Mouse (Mus musculus): ENCODE measurements around the gene Slc4a3.

Slc4a3 gene

GRCm38 (mm10) chr1:75545965-75546956 is at the start of gene Slc4a3:
Slc4a3 (plus strand) TSS chr1:75546266.
- no peak for DNase-seq (ENCODE audit: low spot score in 2 of 2)

DNA sequence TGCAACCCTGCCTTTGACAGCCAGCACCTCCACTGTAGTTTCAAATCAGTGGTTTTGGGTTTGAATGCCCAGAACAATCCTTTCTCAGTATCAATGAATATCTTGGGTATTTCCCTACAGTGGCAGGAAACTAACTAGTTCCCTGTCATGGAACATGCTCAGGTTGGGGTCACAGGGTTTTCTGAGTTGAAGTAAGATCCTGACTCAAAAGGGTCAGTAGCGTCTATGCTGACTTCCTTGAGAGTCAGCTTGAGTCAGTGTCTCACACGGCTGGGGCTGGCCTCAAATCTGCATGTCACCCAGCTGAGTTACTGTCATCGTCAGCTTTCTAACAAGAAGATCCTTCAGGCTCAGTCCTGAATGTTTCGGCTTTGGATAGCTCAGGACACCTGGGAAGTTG is 47.2 kb upstream of the Slc4a3 start:
- no peak for DNase-seq (ENCODE audit: low spot score in 2 of 2)

GRCm38 (mm10) chr1:75499441-75499840 is 46.6 kb upstream of the Slc4a3 start:
- no peak for DNase-seq (ENCODE audit: low spot score in 2 of 2)

- DNase-seq (ENCODE audit: low spot score in 2 of 2) = no peak
These were observed 44.2 kb upstream of the Slc4a3 start for GRCm38 (mm10) chr1:75501905-75502304.

- no peak for DNase-seq (ENCODE audit: low spot score in 2 of 2)
These were observed 43.0 kb upstream of the Slc4a3 start for GRCm38 (mm10) chr1:75502945-75503650.

DNA sequence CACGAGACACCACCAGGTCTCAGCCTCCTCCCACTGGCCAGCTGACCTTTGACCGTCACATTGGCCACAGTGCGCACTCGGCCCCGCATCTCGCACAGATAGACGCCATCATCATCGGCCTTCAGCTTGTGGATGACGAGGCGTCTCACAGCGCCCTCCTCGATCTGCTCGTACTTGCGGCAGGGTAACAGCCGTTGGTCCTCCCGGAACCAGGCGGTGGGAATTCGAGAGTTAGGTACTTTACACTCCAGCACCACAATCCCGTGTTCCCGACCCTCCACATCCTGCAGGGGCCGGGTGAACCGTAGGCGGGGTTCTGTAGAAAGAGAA is 42.5 kb upstream of the Slc4a3 start:
- DNase-seq (ENCODE audit: low spot score in 2 of 2) = no peak

- DNase-seq (ENCODE audit: low spot score in 2 of 2) = no peak
These were observed 41.6 kb upstream of the Slc4a3 start for GRCm38 (mm10) chr1:75504256-75505045.

DNA sequence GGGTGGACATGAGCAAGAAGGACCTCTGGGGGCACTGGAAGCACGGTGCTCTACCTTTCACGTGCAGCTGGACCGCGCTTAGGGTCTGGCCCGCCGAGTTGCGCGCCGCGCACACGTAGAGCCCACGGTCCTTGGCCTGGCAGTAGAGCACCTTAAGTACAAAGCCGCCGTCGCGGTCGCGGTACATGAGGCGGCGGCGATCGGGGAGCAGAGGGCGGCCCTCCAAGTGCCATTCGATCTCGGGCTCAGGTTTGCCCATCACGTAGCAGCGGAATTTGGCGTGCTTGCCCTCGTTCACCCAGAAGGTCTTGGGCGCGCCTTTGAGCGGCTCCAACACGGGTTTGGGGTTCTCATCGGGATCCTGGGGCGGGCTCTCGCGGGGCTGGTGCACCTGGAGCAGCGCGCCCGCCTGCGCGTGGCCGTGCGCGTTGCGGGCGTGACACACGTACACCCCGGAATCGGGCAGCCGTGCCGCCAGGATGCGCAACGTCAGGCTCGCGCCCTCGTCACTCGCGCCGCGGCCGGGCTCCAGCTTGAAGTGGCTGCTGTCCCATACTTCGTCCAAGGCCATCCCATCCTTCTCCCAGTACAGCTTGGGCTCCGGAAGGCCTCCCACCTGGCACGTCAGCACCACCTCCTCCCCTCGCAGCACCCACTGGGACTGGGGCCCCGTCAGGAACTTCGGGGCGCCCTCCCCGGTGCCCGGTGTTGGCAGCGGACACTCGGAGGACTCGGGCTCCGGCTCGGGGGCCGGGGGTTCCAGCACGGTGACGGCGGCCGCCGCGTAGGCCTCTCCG is 40.7 kb upstream of the Slc4a3 start:
- no peak for DNase-seq (ENCODE audit: low spot score in 2 of 2)

DNA sequence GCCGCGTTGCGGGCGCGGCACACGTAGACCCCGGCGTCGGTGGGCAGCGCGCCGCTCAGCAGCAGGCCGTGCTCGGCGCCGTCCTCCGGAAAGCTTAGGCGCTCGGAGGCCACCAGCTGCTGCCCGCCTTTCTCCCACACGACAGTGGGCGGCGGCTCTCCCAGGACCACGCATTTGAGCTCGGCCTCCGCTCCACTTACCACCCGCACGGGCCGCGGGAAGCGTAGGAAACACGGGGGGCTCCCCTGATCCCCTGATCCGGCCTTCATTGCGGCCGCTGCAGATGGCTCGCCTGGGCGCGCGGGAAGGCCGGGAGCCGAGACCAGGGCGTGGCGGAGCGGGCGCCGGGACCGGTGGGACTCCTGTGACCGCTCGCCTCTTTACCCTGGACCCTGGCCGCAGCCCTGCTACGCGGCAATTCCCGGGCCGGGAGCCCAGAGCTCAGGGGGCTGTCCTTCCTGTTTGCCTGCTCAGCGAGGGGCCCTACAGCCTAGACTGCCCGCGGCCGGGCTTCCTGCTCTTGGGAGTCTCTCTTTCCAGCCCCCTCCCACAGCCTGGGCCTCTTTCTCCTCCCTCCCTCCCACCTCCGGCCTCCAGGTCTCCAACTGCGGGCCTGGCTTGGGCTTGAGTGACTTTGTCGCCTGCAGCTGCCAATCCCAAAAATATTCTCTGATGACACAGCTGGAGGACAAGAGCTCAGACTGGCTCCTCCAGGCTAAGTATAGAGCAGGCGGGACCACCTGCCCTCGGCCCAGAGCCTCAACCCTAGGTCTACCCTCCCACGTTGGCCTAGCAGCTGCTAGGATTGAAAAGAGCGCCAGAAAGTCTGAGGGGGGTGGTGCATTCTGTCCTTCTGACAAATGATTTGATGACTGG is 39.9 kb upstream of the Slc4a3 start, which contains the start of gene Obsl1:
Gene Obsl1, minus strand, starts transcription at position 497 of the 876 bp plus-strand sequence.
- DNase-seq (ENCODE audit: low spot score in 2 of 2) = no peak

DNA sequence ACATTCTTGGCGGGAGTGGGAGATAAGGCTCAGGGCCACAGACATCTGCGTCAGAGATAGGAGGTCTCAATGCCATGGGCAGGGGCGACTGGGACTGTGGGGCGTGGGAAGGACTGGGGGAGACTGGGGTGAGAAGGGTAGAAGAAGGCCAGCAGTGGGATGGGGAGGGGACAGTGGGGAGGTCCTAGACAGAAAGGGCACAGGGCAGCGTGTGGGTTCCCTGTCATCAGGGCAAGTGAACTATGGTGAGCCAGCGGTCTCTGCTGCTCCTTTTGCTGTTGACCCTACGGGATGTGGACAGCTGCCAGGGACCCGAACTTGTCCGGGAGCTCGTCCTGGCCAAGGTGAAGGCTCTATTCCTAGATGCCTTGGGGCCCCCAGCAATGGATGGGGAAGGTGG is 39.1 kb upstream of the Slc4a3 start, which contains the start of gene Inha:
Gene Inha, plus strand, starts transcription at position 72 of the 400 bp plus-strand sequence.
- DNase-seq (ENCODE audit: low spot score in 2 of 2) = no peak

DNA sequence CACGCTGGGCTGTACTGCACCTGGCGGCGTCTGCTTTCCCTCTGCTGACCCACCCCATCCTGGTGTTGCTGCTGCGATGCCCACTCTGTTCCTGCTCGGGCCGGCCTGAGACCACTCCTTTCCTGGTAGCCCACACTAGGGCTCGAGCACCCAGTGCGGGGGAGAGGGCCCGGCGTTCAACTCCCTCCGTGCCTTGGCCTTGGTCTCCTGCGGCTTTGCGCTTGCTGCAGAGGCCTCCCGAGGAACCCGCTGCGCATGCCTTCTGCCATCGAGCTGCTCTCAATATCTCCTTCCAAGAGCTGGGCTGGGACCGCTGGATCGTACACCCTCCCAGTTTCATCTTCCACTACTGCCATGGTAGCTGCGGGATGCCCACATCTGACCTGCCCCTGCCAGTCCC is 36.5 kb upstream of the Slc4a3 start:
- DNase-seq (ENCODE audit: low spot score in 2 of 2) = no peak

GRCm38 (mm10) chr1:75510154-75510553 is 35.9 kb upstream of the Slc4a3 start:
- no peak for DNase-seq (ENCODE audit: low spot score in 2 of 2)

DNA sequence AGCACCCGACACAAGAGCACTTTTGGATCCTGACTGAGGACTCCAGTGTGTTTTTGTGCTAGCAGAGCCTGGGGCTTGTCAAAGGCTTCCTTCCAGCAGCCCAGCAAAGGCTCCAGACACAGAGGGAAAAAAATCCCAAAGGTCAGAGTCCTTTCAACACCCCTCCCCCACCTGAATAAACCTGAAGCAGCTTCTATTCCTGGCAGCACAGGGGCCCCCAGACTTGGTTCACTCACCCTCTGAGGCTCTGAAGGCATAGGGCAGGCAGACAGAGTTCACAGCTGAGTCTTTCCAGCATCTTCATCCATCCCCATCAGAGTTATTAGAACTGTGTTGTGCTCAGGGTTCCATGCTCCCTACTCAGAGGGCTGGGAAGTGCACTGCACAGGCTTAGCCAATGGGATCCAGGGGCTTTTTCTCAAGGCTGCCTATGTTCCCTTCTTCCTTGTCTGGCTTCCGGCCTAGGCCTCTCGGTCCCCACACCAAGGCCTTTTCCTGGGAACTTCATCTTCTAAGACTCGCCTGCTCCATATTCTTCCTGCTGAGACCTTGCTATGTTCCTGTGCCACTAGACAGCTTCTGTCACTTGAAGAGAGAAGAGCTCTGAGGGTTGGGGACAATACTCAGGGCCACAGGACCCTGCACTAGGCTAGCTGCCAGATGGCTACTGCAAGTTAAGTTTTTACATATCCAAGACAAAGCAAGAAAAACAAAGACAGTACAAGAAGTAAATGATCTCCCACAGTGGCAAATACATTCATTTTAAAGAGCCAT is 34.4 kb upstream of the Slc4a3 start:
- no peak for DNase-seq (ENCODE audit: low spot score in 2 of 2)

GRCm38 (mm10) chr1:75512550-75512949 is 33.5 kb upstream of the Slc4a3 start:
- no peak for DNase-seq (ENCODE audit: low spot score in 2 of 2)

DNA sequence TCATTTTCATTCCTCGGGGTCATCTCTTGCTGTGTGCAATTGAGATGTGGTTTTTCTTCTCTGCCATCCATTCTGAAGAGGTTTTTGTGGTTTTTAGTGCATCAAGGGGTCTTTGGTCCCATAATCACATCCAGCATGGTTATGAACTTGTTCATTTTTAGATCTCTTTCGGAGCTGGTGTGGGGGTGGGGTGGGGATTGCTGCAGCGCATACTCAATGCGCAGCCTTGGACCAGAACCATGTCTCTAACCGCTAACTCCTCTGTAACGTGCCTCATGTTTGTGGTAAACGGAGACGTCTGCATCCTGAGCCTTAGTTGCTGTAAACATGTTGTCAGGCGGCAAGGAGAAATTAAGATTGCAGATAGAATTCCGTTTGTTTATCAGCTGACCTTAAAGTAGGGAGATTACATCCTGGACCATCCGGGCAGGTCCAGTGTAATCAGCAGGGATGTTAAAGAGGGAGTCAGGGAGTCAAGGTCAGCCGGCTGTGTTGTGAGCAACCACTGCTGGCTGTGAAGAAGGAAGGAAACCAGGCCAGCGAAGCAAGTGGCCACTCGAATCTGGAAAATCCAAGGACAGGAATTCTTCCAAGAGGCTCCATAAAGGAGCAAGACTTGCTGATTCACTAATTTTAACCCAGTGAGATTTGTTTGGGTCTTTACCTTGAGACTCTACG is 29.2 kb upstream of the Slc4a3 start:
- DNase-seq (ENCODE audit: low spot score in 2 of 2) = no peak

DNA sequence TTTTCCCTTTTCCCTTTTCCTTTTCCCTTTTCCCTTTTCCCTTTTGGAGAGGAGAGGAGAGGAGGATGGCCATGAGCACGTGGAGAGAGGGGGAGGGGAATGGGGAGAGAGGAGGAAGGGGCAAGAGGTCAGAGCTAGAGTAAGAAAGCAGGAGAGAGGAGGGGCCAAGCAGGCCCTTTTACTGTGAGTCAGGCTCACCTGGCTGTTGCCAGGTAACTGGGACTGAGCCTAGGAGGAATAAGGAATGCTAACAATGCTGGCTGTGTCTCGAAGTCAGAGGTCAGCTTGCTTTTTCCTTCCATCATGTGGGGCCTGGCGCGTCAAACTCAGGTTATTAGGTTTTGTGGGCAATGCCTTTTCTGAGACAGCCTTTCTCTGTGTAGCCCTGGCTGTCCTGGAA is 28.1 kb upstream of the Slc4a3 start:
- no peak for DNase-seq (ENCODE audit: low spot score in 2 of 2)

- DNase-seq (ENCODE audit: low spot score in 2 of 2) = no peak
These were observed 27.6 kb upstream of the Slc4a3 start for GRCm38 (mm10) chr1:75518427-75518826.

GRCm38 (mm10) chr1:75519576-75519975 is 26.5 kb upstream of the Slc4a3 start:
- DNase-seq (ENCODE audit: low spot score in 2 of 2) = no peak
